Mouse (Mus musculus) heart, postnatal 10 days (tissue): ENCODE data around the gene Npas3. TPM values are rescaled to one million over a fixed set of nuclear protein-coding genes. Genes with fewer than 3 reads are reported as not detected.

Experiments
- DNase-seq, 2 experiments: peaks; one replicate each; pipeline ENCODE4 v3.0.0; 2021
- intact Hi-C: fragments of 180-260 bp; cut with DNase I; formaldehyde crosslinking; loops from one replicate; pipeline ENCODE4 v1.15.1; 2025
- total RNA-seq, 2 experiments: library from RNA; stranded (reverse); gene quantifications; 2 replicates each; pipeline ENCODE4 v1.2.3; 2021

Npas3 gene
- total RNA-seq, 2 experiments from 2014 or later = 1.9 to 2.0 TPM

DNA sequence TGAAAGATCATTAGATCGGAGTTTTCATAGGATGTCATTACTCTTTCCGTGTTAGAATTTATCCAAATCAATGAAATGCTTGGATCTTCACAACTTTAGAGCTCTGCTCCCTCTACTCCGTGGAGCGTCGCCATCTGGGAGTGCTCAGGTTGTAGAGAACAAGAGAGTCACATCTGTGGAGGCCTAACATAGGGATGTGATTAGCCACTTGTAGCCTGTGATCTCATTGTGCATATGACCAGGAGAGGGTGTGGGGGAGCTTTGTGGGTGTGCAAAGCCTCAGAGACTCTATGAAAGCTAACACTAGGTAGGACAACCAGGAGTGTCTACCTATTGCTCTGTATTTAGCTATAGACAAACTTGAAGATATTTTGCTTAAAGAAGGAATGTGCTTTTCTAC lies 509.9 kb downstream of the Npas3 start:
- DNase-seq = no peak
- intact Hi-C loops = no loop called here

- DNase-seq = no peak
- intact Hi-C loops = no loop called here
Observed at GRCm38 (mm10) chr12:53764143-53764542, 515.7 kb downstream of the Npas3 start.

DNA sequence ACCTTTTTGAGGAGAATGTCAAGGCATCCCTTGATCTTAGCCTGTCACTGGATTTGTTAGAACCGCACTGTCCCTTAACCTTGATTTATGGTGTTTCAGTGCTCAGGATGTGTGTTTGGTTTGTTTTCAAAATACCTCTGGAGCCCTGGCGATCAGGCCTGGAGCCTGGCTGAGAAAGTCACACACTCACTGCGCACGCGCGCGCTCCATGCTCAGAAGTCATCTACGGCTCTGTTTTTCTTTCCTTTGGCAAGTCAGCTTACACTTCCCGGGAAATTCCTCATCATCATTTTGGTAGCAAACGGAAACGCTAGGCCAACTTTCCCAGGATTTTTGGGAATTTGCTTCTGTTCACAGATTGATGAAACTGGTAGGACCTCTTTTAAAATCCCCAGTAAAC lies 519.9 kb downstream of the Npas3 start:
- intact Hi-C loops = no loop called here
- peak in 1 of 2 experiments; percentile 15 for DNase-seq

GRCm38 (mm10) chr12:53771394-53771936 lies 523.0 kb downstream of the Npas3 start:
- intact Hi-C loops = no loop called here
- no peak for DNase-seq

DNA sequence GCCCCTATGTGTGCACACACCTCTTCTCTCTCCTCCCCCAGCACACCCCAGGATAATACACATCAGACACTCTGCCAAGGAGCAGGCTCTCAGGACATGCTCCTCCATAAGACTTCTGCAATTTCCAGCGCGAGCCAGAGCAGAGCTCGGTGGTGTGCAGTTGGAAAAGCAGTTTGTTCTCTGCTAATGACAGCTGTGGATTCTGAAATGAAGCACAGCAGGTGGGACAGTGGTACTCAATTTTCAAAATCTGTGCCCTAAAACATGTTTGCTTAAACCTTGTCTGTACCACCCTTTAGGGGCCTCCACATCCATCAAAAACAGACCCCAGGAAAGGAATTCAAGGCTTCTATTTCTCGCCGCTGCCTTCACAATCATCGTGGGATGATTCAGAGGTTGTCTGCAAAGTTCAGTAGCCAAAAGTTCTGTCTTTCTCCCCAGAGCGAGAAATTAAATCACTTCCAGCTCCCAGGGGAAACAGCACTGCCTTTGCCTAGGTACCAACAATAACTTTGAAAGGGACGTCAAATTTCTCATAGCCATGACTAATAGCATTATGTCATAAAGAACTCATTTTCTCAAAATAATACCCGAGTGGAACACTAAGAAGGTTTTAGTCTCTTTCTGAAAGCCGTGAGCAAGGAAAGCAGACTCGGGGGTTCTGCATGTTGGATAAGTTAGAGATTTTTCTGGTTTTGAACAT lies 533.5 kb downstream of the Npas3 start:
- intact Hi-C loops = no loop called here
- no peak for DNase-seq

DNA sequence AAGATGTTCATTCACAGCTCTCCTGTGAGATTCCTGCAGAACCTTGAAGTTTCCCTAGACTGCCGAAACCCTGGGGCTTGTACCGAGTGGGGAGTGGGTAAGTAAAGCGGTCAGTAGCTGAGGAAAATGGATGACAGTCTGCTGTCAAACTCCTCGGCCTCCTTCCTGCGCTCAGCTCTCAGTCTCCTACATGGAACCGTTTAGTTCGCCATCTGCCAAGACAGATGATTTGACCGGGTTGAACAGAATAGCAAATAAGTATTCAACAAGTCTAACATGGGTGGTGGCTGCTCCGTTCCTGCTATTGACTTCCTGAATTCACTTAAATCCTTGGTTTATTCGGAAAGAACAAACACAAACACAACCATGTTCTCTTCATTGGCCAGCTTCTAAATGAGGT lies 541.0 kb downstream of the Npas3 start:
- DNase-seq = no peak
- intact Hi-C loops = no loop called here

GRCm38 (mm10) chr12:53794718-53795400 lies 546.4 kb downstream of the Npas3 start:
- no peak for DNase-seq
- intact Hi-C loops = no loop called here

DNA sequence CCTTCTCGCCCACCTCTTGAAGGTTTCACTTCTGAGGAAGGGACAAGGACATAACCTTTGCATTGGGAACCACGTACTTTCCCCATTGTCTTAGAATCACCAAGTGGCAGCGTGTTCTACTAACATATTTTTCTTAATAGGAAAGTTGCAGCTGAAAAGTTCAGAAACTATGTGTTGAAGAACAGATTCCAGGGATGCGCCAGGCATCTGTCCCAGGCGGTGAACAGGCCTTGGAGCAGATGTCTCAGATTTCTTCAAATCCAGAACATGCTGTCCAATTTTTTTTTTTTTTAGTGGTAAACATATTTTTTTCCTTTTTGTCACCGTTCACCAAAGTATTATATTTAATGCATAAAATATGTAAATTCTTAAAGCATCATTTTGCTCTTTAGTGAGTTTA lies 553.4 kb downstream of the Npas3 start:
- DNase-seq = no peak
- intact Hi-C loops = no loop called here

- DNase-seq = no peak
- intact Hi-C loops = no loop called here
Observed at GRCm38 (mm10) chr12:53802381-53802780, 553.9 kb downstream of the Npas3 start.

GRCm38 (mm10) chr12:53810081-53810480 lies 561.6 kb downstream of the Npas3 start:
- intact Hi-C loops = no loop called here
- DNase-seq = no peak

DNA sequence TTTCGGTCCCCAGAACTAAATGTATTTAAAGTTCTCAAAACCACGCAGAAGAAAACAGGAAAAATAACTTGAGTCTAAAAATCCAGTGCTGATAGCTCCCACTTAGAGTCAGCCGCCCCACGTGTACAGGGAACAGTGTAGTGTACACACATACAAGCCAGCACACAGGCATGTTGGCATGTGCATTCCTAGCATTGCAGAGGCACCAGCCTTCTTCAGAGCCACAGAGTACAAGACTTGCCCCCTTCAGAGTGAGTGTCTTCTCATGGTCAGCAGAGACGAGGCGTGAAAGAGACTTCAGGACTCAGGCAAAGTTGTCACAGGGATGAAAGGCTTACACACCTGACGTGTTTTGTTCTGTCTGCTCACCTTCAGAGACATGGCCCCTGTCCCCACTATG lies 565.8 kb downstream of the Npas3 start:
- intact Hi-C loops = no loop called here
- DNase-seq = no peak

- DNase-seq = no peak
- intact Hi-C loops = no loop called here
Observed at GRCm38 (mm10) chr12:53819982-53820381, 571.5 kb downstream of the Npas3 start.

DNA sequence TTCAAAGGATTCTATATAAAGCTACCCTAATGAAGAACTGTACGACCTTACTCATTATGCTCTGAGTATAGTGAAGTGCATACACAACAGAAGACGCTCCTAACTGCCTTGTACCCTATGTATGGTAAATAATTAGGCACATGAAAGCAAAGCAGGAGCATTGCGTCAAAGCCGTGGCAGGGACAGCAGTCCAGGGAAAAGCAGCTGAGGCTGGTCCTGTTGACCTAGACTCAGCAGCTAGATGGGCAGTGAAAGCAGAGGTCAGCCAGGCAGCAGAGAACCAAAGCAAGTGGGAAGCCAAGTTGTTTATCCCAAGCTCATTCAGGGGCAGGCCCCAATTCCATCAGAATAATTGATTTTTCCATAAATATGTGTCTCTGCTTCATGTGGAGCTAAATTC lies 574.4 kb downstream of the Npas3 start:
- no peak for DNase-seq
- intact Hi-C loops = no loop called here

DNA sequence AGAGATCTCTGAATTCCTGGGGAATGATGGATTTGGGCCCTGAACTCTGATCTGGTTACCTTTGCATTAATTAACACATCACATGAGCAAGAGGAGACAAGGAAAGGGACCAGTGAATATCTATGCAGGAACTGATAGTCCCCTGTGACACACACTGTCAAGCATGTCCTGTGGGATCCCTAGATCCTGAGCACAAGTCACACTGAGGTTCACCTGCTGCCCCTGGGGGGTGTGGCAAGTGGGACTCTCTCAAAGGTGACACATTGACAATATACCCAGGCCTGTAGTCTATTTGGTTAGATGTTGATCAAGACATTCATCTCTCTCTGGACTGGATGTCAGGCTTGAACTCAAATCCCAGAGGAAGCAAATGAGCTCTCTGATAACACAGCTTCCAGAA lies 576.8 kb downstream of the Npas3 start:
- intact Hi-C loops = no loop called here

DNA sequence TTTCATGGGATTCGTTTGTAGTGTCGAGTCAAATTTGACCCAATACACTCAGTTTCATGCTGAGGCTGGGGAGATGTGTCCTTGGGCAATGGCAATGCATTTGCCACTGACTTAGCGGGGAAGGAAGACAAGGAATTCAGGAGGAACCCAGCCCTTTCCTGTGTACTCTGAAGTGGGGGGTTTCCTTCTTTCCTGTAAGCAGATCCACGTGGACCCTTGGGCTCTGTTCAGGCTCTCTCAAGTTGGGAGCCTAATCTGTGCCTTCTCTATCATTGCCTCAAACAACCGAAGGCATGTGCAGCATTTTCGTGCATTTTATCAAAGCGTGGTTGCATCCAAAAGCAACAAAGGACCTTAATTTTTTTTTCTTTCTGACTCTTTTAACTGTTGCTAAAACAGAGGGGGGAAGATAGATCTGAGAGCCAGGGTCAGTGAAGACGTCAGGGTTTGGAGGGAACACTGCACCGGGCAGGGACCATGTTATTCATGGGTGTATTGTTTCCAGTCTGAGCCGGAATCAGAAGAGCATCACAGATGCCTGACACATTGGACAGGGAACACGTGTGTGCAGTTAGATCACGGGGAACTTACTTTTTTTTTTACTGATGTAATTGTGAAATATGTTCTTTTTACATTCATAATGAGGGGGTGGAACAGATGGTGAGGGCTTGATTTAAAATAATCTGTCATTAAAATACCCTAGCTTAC lies 577.6 kb downstream of the Npas3 start:
- intact Hi-C loops = no loop called here
- DNase-seq = peak in 1 of 2 experiments; percentile 5

More for the DNA sequence above, 576.8 kb downstream of the Npas3 start:
- DNase-seq = no peak

GRCm38 (mm10) chr12:53826812-53827211 lies 578.3 kb downstream of the Npas3 start:
- intact Hi-C loops = no loop called here
- DNase-seq = no peak

- no peak for DNase-seq
- intact Hi-C loops = no loop called here
Observed at GRCm38 (mm10) chr12:53832590-53832989, 584.1 kb downstream of the Npas3 start.

DNA sequence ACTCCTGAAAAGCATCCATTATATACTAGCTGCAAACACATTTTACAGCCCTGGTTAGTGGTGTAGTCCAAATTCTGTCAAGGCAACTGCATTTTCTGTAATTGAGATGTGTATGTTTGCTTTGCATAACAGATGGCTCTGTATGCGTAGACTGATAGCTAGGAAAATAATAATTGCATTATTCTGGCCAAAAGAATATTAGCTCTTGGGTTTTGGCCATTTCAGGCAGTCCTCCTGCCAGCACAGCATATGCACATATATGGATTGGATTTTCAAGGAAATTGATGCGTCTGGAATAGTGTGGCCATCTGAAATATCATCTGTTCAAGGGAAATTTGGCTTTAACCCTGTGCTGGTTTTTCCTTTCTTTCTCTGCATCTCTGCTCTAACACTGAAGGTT lies 584.9 kb downstream of the Npas3 start:
- intact Hi-C loops = no loop called here
- no peak for DNase-seq

DNA sequence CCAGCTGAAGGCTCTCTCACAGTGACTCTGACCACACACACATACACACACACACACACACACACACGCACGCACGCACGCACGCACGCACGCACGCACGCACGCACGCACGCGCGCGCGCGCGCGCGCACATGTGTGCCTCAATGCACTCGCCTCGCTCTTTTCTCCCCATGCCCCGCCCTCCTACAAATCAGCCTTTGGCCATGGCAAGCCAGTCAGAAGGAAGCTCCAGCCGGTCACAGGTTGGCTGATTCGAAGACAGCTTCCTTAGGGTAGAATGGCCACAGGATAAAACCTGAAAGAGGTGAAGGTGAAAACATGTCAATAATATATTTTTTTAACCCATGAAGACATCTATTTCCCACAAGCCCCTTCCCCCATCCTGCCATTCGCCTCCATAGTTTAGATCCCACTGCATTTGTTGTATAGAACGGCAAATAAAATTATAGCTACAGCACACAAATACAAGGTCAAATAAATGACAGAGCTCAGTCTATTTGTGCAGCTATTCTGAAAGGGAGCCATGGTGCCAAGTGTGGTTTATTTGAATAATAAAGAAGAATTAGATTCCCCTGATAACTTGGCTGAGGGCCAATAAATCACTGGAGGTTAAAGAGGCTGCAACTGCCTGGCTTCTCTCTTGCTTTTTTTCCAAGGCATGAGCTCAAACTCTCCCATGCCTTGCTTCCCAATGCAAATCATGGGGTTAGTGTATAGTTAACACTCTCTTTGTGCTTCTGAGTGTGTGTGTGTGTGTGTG lies 587.7 kb downstream of the Npas3 start:
- DNase-seq = no peak
- intact Hi-C loops = no loop called here

- DNase-seq = no peak
- intact Hi-C loops = no loop called here
Observed at GRCm38 (mm10) chr12:53837408-53837807, 588.9 kb downstream of the Npas3 start.

- DNase-seq = no peak
- intact Hi-C loops = no loop called here
Observed at GRCm38 (mm10) chr12:53838541-53838940, 590.1 kb downstream of the Npas3 start.
